Mouse (Mus musculus) liver, embryonic 14.5 days (tissue): ENCODE measurements at regions not wholly inside any gene's neighbourhood (a gene's known extent, or its start where the extent isn't known, plus 50 kb on each side); places are given as distances from the start of the nearest gene placed in this dataset.

Experiments used
- ATAC-seq: fragments of 200-750 bp; cut with Nextera tagmentation; 2 replicates; pipeline ENCODE4 v1.8.0; 2017; ENCODE audit warnings: moderate number of reproducible peaks, mild to moderate bottlenecking, moderate library complexity; ENCODE audit not compliant: insufficient read depth
- DNase-seq, 3 experiments: peaks; one replicate each; pipeline ENCODE4 v3.0.0-alpha.2; 2012 to 2013; ENCODE audit warnings: low read depth in 3 of 3, low spot score in 3 of 3
- H3K27ac ChIP-seq: fragments of 300-500 bp; sonication (generic); 2 replicates; pipeline ENCODE4 v1.5.1; 2014; ENCODE audit warnings: moderate library complexity, mild to moderate bottlenecking, control low read depth, inconsistent platforms
- H3K27me3 ChIP-seq: fragments of 300-500 bp; sonication (generic); 2 replicates; pipeline ENCODE4 v1.6.1; 2014; ENCODE audit warnings: mild to moderate bottlenecking, low read length, moderate library complexity; ENCODE audit not compliant: control insufficient read depth, insufficient read depth
- H3K36me3 ChIP-seq: fragments of 300-500 bp; sonication (generic); replicated peaks from 2 replicates; pipeline ENCODE4 v1.6.1; 2014; ENCODE audit warnings: low read depth; ENCODE audit not compliant: control insufficient read depth, insufficient read depth
- H3K4me1 ChIP-seq, 2 experiments: fragments of 200-500 bp in 1 of 2; fragments of 300-500 bp in 1 of 2; sonication (generic) in 1 of 2; replicated peaks; 2 replicates each; pipeline ENCODE4 v1.6.1; 2012 to 2014; ENCODE audit warnings: antibody characterized with exemption in 1 of 2, inconsistent platforms in 1 of 2, low read length in 1 of 2; ENCODE audit not compliant: control insufficient read depth in 2 of 2, insufficient read depth in 2 of 2
- H3K4me2 ChIP-seq: fragments of 300-500 bp; sonication (generic); 2 replicates; pipeline ENCODE4 v1.6.1; 2014; ENCODE audit warnings: low read depth, mild to moderate bottlenecking, control low read depth, moderate library complexity
- H3K4me3 ChIP-seq, 2 experiments: fragments of 200-500 bp in 1 of 2; fragments of 300-500 bp in 1 of 2; sonication (generic) in 1 of 2; 2 replicates each; pipeline ENCODE4 v1.5.1; 2012 to 2014; ENCODE audit warnings: low read depth in 2 of 2, low read length in 2 of 2, mild to moderate bottlenecking in 2 of 2, control low read depth in 1 of 2, inconsistent platforms in 1 of 2, moderate library complexity in 1 of 2; ENCODE audit not compliant: insufficient read depth in 1 of 2
- H3K9ac ChIP-seq: fragments of 300-500 bp; sonication (generic); replicated peaks from 2 replicates; pipeline ENCODE4 v1.6.1; 2014; ENCODE audit warnings: mild to moderate bottlenecking, control low read depth, moderate library complexity
- H3K9me3 ChIP-seq: fragments of 300-500 bp; sonication (generic); 2 replicates; pipeline ENCODE4 v1.6.1; 2016; ENCODE audit warnings: low read length, mixed read lengths; ENCODE audit not compliant: control insufficient read depth
- CTCF ChIP-seq: IDR thresholded peaks from 2 replicates; pipeline ENCODE4 v1.5.1; 2016; ENCODE audit warnings: antibody characterized with exemption, low read depth, control low read depth
- EP300 ChIP-seq: IDR thresholded peaks from 2 replicates; pipeline ENCODE4 v1.6.1; 2016; ENCODE audit warnings: antibody characterized with exemption, low read depth
- WGBS: fragments of 180-500 bp; shearing (Covaris S2); extraction: QIAGEN DNeasy Blood & Tissue Kit; methylation state at CpG from one replicate; pipeline ENCODE4 v1.1.7; 2014; ENCODE audit not compliant: insufficient replicate concordance; 5-methylcytosine and 5-hydroxymethylcytosine counted together

- Histone ChIP-seq H3K4me2 (peak overlapping the region; percentile 61), H3K27me3 (no peaks in the 10 kb centered on the region), H3K9me3 (no peaks in the 10 kb centered on the region), H3K9ac (no peak overlapping the region), H3K27ac (no peak overlapping the region), H3K4me3 (peak overlapping the region; percentile 39 to 51), H3K4me1 (peaks cover 0 to 2% of the 10 kb centered on the region in 2 experiments; a peak in 1 of 4 replicates), H3K36me3 (no peaks in the 10 kb centered on the region)
- DNase-seq = peak; percentile 45 to 65 (median 46)
- peak; percentile 64; the same call in 1 of the 2 replicates for ATAC-seq
- 1% methylated on average over 13 of the region's 13 CpGs for WGBS
- no peak for TF ChIP-seq EP300
- peak; percentile 67 for TF ChIP-seq CTCF
Observed at GRCm38 (mm10) chr2:131422907-131423445, 68.3 kb upstream of the Smox start.

DNA sequence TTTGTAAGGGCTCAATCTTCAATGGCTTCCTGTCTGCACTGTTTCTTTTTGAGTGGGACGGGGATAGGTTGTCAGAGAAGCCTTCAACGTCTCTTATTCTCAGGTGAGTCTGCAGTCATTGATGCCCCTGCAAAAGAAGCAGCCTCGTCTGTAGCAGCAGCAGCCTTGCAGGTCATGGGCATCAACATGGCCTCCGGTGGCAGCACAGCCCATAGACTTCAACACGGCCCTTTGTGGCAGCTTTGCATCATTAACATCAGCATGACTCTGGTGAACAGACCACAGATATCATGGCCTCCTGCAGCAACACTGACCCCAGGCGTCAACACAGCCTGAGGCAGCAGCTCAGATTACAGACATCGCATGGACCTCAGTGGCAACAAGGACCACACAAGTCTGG, 65.4 kb upstream of the Rnf24 start:
- no peaks in the 10 kb centered on the region; the same call in 1 of the 2 replicates for H3K27me3 ChIP-seq
- H3K4me1 ChIP-seq = no peaks in the 10 kb centered on the region
- ATAC-seq (no peak), DNase-seq (no peak)
- TF ChIP-seq EP300 (no peak), CTCF (no peak)
- H3K4me3 ChIP-seq = no peak overlapping the region
- H3K9me3 ChIP-seq = no peaks in the 10 kb centered on the region
- no peak overlapping the region for H3K27ac ChIP-seq
- no peaks in the 10 kb centered on the region for H3K36me3 ChIP-seq
- H3K4me2 ChIP-seq = no peak overlapping the region
- WGBS = 57% methylated on average over 7 of the region's 7 CpGs
- no peak overlapping the region for H3K9ac ChIP-seq

DNA sequence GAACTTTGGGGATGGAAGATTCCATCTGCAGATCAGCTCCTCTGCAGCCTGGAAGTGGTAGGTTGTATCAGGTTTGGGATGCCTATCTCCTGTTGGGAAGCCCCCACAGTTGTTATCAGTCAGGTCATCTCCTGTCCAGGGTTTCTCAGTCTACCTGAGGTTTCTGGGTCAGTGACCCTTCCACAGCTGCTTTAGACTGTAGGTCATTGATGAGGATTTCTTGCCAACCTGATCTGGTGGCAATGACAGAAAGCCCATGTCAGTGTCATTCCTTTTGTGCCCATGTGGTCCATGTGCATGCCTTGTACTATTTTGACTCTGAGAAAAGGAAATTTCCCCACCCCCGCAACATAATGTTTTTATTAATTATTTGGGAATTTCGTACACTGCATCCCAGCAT, 64.8 kb upstream of the Rnf24 start:
- H3K4me3 ChIP-seq = no peak overlapping the region
- no peak overlapping the region for H3K27ac ChIP-seq
- no peak overlapping the region for H3K4me2 ChIP-seq
- H3K9me3 ChIP-seq = no peaks in the 10 kb centered on the region
- TF ChIP-seq EP300 (no peak), CTCF (no peak)
- H3K27me3 ChIP-seq = no peaks in the 10 kb centered on the region; the same call in 1 of the 2 replicates
- DNase-seq = no peak
- WGBS = 58% methylated on average over 2 of the region's 2 CpGs
- ATAC-seq = no peak
- no peak overlapping the region for H3K9ac ChIP-seq
- H3K36me3 ChIP-seq = no peaks in the 10 kb centered on the region
- no peaks in the 10 kb centered on the region for H3K4me1 ChIP-seq

GRCm38 (mm10) chr2:131416482-131416881, 63.8 kb upstream of the Rnf24 start:
- H3K36me3 ChIP-seq = no peaks in the 10 kb centered on the region
- no peak overlapping the region for H3K4me3 ChIP-seq
- DNase-seq (no peak), ATAC-seq (no peak)
- no peaks in the 10 kb centered on the region for H3K4me1 ChIP-seq
- WGBS = 25% methylated on average over 6 of the region's 6 CpGs
- H3K27ac ChIP-seq = no peak overlapping the region
- TF ChIP-seq EP300 = no peak
- peak; percentile 85 for TF ChIP-seq CTCF
- no peak overlapping the region for H3K9ac ChIP-seq
- no peaks in the 10 kb centered on the region; the same call in 1 of the 2 replicates for H3K27me3 ChIP-seq
- no peaks in the 10 kb centered on the region for H3K9me3 ChIP-seq
- no peak overlapping the region for H3K4me2 ChIP-seq

GRCm38 (mm10) chr2:131410906-131411520, 58.3 kb upstream of the Rnf24 start:
- Histone ChIP-seq H3K4me1 (no peaks in the 10 kb centered on the region), H3K36me3 (no peaks in the 10 kb centered on the region), H3K27me3 (no peaks in the 10 kb centered on the region; the same call in 1 of the 2 replicates), H3K4me3 (no peak overlapping the region), H3K9ac (no peak overlapping the region), H3K9me3 (no peaks in the 10 kb centered on the region), H3K4me2 (no peak overlapping the region), H3K27ac (no peak overlapping the region)
- TF ChIP-seq EP300 = no peak
- TF ChIP-seq CTCF = no peak
- 43% methylated on average over 5 of the region's 5 CpGs for WGBS
- ATAC-seq (no peak), DNase-seq (no peak)
